Mouse (Mus musculus) liver, postnatal 0 days (tissue): ENCODE results near the gene Slc1a2.

Experiments used
- CTCF ChIP-seq: sonication (generic); IDR thresholded peaks from 2 replicates; pipeline ENCODE4 v1.5.1; 2016; ENCODE audit warnings: antibody characterized with exemption, low read depth
- EP300 ChIP-seq: IDR thresholded peaks from 2 replicates; pipeline ENCODE4 v1.6.1; 2016; ENCODE audit warnings: antibody characterized with exemption, low read depth, mild to moderate bottlenecking

GRCm38 (mm10) chr2:102829201-102829600, 170.7 kb downstream of the Slc1a2 start:
- TF ChIP-seq CTCF (no peak), EP300 (no peak)
